Mouse (Mus musculus) thymus, adult 2 months (tissue): ENCODE results near the gene Mobp.
"Not testable (repeated sequence)": the region's sequence is repeated elsewhere in the genome, so short reads cannot be mapped to it uniquely, and the experiment has no call there.

Experiments used
- CTCF ChIP-seq: fragments of 200-500 bp; IDR thresholded peaks from 2 replicates; pipeline ENCODE4 v1.5.1; 2012; ENCODE audit warnings: mild to moderate bottlenecking, control low read depth, low read length, moderate library complexity, borderline replicate concordance; ENCODE audit not compliant: control insufficient read depth, poor library complexity, insufficient read depth; ENCODE audit errors: extremely low read depth
- POLR2A ChIP-seq: fragments of 200-500 bp; IDR thresholded peaks from 2 replicates; pipeline ENCODE4 v1.6.1; 2012; ENCODE audit warnings: mild to moderate bottlenecking, low read length, control low read depth, moderate library complexity; ENCODE audit not compliant: control insufficient read depth, poor library complexity, insufficient read depth; ENCODE audit errors: extremely low read depth

DNA sequence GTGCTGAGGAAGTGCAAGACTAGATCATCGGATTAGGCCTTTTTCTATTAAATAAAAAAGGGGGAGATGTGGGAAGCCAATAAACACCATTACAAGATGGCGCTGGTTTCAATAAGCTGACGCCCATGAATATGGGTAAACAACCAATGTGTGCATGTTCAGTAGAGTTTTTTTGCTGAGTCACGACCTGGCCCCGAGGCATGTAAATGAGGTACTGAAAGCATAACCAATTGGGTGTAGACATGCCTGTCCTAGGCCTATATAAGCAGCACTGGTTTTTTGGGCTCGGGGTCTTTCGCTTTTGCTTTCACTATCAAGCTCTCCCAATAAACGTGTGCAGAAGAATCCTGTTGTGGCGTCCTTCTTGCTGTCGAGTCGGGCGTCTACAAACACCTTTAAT lies 40.6 kb upstream of the Mobp start:
- TF ChIP-seq POLR2A, CTCF: not testable (repeated sequence)
